Mouse (Mus musculus) embryo, embryonic 10 days (tissue): ENCODE measurements around the gene Lsm10.

ENCODE experiments used
- DNase-seq: peaks from one replicate; pipeline ENCODE4 v3.0.0-alpha.2; 2015; ENCODE audit warnings: low spot score

The Lsm10 gene

DNA sequence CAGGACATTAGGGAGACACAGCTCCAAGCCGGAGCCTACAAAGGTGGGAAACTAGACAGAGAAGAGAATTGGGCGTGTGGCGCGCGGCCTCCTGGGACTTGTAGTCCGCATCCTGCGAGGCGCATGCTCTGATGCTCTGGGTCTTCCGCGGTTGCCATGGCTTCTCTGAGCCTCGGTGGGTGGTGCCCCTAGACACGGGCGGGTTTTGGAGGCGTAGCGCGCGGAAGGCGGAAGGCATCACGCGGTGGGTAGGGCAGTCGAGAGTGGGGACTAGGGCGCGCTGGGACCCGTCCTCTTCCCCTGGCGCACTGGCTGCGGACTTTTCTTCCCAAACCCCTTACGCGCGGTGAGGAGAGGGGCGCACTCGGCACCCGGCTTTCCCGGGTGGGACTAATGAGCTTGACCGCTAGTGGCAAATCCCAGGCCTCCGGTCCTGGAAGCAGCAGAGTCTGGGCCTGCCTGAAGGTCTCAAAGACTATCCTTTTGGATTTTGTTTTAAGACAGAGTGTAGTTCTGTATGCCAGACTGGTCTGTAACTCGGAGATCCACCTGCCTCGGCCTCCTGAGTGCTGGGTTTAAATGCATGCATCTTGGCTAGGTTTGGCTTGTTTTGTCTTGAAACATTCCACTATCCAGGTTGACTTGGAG is at the start of gene Lsm10:
TSS of gene Lsm10 (plus strand) at position 160 of the 648 bp plus-strand sequence.
- DNase-seq, result peak; percentile 99

DNA sequence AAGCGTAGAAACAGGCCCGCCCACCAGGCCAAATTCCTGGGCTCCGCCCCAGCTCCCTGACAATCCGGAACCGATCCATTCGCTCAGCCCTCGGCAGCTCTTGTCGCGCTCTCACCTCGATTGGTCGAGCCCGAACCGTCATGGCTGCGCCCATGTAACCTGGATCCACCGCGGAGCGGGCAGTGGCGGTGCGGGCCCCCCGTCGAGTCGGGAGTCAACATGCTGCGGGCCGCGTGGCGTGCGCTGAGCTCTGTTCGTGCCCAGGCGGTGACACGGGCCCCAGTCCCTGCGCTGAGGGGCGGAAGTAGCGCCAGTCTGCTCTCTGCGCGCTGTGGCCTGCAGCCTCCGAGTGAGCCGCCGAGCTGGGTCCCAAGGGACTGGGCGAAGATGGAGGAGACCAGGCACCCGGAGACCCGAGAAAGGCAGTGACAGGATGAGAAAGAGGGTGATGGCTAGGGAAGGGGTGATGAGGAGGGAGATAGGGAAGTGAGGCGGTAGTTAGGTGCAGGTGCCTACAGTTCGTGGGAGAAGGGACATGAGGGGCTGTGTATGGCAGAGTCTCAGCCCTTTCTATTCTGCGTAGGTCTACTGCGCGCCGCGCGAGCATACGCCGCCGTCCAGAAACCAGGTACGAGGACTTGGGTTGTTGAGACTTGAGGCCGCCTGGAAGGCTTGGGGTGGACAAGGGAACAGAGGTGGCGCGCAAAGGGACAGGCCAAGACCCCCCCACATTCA is 49.4 kb upstream of the Lsm10 start, which contains the start of gene Mrps15:
TSS of gene Mrps15 (plus strand) at position 75 of the 735 bp plus-strand sequence.
- peak; percentile 96 for DNase-seq

DNA sequence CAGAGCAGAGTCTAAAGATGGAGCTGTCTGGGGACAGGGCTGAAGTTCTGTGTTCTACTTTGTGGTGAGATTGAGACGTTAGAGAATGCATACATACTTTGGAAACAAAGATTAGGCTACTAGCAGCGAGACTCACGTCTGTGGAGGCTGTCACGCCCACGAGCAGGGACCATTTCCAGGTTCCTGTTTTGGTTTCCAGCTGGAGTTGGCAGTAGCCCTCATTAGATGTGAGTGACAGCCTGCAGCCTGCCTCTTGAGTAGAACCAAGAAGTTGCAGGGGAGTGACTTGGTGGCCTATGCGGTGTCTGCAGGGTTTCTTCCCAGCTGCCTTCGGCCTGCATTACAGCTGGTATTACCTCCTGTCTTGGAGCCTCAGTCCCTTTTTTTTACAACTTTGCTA is 44.8 kb upstream of the Lsm10 start:
- DNase-seq, result no peak

DNA sequence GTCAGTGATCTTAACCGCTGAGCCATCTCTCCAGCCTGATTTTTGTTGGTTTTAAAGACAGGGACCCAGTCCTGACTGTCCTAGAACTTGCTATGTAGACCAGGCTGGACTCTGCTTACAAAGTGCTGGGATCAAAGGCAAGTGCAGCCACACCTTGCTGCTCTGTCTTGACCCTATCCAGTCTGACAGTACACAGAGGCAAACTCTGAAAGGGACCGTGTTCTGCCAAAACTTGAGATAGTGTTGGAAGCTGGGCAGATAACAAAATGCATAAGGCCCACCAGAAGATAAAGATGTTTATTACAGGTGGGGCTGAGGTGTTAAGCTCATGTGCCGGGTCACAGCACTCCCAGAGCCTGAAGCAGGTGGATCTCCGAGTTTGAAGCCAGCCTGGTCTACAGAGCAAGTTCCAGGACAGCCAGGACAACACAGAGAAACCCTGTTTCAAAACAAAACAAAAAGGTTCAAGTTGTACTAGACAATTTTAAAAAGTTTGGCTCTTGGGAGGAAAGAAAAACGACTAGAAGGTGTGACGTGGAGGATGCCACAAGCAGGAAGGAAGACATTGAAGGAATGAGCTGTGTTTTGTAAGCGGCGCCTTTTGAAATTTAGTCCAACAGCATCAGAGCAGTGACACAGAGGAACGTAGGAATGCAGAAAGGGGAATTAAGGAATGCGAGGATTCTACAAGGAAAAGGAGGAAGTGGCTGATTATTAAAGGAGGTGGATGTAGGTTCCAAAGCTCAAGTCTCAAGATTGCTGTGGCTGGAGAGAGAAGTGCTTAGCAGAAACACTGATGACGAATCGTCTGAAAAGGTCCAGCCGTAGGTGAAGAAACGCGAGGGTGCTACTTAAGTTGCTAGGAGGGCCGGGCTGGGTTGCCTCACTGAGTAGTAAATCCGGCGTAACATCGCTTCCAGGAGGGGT is 39.0 kb upstream of the Lsm10 start:
- DNase-seq, result peak; percentile 27

DNA sequence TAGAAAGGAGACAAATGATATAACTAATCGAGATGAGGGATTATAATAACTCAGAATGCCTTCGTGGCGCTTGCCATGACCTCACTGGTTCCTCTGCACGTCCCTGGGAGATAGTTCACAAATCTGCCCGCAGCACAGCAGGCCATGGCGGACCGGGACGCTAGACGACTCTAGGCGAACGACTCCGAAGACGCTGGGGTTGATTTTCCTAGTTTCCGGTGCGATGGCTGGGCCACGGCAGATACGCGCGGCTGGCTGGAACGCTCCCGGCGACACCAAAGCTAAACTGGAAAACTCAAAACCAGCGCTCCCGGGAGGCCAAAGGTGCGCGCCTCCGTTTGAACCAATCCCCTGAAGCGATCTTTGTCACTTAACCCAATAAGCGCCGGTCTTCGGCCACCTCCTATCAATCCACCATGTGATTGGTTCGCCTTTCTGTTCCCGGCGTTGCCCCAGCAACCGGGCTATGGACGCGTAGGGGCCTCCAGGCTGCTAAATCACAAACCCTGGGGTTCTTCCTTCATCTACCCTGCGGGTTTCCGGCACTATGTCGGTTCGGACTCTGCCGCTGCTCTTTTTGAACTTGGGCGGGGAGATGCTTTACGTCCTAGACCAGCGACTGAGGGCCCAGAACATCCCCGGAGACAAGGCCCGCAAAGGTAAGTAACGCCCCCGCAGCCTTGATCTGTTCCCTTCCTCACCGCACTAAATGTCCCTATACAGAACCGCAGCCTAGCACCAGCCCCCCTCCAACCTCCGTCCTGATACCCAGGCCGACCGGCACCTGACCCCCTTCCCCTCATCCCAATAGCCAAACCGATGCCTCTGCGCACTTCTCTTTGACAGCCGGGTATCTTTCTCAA is 38.1 kb upstream of the Lsm10 start, which contains the start of gene Oscp1:
TSS of gene Oscp1 (plus strand) at position 432 of the 863 bp plus-strand sequence.
- peak; percentile 97 for DNase-seq

DNA sequence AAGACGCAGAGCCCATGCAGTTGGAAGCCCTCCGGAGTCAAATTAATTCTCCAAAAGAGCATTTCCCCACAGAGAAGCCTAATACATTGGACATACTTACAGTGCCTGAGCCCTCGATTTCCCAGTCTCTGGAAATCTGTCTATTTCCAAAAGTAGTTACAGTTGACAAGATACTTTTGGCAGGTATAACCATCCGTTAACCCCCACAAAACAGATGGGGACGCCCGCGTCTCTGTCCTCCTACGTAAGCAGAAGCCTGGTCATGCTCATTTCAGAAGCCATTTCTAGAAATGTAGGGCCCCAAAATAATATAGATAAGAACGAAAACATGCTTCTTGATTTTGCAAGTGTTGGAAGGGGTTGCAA is 37.4 kb upstream of the Lsm10 start:
- DNase-seq, result no peak

DNA sequence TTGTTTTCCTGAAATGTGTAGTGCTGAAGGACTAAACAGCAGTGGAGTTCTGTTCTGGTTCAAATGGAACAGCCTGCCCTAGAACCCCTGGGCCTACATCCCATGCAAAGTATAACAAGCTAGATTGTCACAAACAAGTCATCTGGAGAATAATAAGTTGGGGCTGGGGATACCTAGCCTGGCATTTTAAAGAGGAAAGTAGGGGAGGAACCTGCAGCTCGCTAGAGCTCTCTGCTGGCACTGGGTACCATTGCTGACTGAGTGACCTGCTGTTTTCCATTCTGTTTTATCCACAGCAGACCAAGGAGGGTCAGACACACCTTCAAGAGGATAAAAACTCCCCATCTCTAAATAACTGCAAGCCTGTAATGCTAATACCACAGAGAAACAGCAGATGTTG is 33.6 kb upstream of the Lsm10 start:
- no peak for DNase-seq

DNA sequence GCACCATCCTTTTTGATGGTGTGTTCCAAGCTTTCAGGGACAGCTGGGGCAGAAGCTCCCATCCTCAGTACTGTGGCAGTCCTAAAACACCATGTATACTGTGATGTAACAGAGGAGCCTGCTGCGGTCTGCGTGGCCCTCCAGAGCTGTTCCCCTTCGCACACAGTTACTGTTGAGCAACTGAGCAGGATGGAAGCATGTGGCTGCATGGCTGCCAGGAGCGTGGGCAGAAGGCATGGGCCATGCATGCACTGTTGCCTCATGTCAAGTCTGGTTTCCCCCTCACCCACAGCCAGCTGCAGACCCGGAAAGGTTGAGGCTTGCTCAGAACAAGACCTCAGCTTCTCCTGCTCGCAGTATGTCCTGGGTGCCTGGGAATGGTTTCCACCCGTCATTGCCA is 31.2 kb upstream of the Lsm10 start:
- DNase-seq, result no peak

DNA sequence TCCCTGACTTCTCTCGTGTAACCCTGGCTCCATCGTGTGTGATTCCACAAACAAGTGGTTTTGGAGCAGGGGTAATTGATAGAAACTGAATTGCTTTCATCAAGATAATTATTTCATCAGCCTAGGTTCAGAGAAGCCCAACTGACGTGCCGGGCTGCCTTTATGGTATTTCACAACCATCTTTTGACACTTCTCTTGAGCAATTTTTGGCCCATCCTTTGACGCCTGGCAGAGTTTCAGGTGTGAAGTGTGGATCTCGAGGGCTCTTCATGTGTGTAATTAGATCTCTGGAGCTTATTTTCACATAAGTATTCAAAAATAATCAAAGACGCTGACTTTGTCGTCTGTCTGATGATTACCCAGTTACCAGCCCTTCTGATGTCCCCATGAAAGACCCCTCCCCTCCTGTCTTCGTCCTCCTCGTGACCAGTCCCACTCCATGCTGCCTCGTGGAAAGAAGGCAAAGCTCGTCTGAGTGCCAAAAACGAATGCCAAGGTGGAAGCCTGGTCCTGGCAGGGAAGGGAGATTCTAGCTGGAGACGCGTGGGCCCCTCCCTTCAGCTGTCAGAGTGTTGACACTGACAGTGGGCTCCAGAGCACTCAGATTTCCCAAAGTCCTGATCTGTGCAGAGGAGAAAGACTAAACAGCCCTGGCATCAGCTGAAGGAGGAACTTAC is 28.9 kb upstream of the Lsm10 start:
- DNase-seq, result no peak

DNA sequence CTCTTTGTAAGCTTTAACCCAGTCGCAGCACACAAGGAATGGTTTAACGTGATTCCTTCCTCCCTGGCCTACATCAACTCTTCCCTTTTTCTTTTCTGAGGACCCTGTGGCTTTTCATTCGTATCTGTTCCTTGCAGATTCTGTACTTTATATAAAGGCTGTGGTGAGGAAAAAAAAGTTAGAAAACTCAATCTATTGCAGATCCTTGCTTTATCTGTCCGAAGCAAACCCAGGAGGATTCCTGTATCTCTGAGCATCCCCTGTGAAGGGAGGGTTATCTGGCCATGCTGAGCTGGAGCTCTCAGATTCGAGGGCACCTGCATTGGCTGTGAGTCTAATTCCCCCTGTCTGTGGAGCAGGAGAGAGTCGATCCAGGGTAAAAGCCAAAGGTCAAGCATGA is 27.6 kb upstream of the Lsm10 start:
- no peak for DNase-seq

DNA sequence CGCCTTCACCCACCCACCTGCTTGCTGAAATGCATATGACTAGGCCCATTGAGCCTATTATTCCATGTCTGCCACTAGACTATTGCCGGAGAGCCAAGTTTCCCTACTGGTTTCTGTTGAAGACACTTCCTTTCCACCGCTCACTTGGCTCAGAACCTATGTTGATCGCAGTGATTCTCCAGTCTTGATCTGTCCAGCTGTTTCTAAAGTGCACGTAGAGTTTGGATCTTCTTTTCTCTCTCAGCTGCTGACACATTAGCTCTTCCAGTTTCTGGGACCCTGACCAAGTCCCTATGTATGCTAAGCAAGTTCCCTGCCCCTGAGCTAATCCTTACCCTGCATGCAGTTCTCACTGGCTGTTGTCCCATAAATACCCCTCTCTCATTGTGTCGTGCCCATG is 18.6 kb upstream of the Lsm10 start:
- DNase-seq, result no peak

DNA sequence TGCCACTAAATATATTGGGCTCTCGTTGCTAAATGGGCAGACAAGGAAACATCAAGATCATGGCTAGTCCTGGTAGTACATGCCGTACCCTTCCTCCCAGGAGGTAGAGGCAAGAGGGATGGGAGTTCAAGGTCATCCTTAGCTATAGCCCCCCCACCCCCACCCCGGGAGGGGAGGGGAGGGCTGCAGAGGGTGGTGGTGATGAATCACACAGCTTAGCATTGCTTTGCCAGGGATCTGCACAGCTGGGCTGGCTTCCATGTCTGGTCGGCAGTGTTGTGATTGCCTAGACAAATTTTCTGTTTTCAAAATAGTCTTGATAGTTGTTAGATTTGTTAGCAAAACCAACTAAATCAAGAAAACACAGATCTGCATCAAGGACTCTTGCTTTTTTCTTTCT is 17.2 kb upstream of the Lsm10 start:
- no peak for DNase-seq

DNA sequence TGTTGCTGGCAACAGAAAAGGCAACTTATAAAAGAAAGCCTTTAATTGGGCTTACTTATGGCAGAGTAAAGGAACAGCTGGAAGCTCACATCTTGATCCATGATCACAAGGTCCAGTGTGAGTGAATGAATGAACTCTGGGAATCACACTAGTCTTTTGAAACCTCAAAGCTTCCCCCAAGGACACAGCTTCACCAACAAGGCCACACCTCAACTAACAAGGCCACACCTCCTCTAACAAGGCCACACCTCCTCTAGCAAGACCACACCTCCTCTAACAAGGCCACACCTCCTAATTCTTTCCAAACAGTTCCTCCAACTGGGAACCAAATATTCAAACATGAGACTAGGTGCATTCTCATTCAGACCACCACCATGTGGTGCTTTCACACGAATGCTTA is 14.8 kb upstream of the Lsm10 start:
- no peak for DNase-seq

DNA sequence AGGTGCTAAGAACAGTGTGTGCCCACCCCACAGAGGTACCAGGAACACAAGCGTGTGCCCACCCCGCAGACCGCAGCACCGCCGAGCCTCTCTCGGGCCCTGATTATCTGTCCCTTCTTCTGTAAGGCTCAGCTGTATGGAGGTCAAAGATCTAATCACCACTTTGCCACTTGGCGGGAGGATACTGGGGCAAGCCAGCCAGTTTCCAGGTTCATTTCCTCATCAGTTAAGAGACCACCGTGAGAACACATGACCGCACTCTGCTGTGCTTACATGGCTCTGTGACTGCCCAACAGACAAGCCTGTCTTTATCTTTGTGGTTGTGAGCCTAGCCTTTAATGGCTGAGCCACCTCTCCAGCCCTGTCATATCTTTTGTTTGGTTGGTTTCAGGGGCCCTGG is 13.4 kb upstream of the Lsm10 start:
- DNase-seq, result no peak

DNA sequence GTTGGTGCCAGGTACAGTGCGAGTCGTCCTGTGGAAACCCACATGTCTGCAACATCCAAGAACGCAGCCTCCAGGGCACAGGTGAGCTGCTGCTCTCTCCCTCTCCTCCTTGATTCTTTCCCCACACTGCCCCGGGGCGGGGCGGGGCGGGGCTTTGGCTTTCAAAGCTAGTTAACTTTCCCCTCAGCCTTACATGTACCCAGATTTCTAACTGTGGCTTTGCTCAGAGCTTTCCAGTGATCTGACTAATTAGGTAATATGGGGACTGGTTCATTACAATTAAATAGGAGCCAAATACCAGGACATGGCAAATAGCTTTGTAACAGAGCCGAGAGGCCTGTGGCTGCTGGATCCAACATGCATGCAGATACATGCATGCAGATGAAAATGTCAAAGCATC is 12.0 kb upstream of the Lsm10 start:
- DNase-seq, result no peak

DNA sequence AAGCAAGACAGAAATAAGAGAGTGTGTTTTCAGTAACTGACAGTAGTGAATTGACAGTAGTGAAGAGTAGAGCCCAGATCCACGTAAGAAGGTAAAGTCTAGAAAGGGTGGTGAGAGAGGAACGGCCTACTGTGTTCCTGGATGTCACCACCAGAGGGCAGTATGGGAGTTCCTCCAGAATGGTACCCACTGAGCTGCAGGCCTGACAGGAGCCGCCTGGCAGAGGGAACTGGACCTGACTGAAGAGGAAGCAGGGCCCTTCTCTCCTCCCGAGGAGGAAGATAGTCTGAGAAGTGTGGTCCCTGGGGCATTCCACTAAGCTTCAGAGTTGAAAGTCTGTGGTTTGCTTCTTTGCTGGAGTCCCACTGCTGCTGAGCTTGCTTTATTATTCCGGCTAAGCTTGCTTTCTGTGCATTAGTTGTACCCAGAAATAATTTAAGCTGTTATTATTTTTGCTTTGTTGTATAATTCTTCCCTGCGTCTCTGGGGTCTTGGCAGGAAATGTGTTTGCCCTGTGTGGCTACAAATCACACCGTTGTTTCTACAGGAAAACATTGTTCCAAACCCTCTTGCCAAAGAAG is 10.3 kb upstream of the Lsm10 start:
- peak; percentile 89 for DNase-seq

DNA sequence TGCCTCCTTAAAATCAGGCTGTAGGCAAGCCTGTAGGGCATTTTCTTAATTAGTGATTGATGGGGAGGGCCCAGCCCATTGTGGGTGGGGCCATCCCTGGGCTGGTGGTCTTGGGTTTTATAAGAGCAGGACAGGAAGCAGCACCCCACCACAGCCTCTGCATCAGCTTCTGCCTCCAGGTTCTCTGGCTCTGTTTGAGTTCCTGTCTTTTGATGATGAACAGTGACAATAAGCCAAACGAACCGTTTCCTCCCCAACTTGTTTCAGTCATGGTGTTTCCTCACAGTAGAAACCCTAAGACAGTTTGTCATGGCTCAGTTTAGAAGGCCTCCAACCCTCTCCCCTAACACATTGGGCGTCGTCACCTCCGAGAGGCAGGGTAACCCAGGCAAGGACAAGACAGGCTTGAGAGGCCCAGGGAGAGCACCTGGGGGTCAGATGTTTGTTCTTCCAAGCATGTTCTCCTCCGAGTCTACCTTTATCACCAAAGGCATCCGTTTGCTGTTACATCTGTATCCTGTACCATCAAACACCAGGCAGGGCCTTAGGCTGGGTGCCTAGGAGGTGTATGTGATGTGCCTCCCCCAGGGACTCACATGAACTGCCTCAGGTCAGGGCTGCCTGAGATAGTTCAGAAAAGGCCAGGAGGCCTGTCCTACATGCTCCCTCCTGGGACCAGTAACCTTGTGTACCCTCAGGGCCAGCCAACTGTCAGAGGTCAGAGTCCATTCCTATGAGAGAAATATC is 6.1 kb upstream of the Lsm10 start:
- no peak for DNase-seq

DNA sequence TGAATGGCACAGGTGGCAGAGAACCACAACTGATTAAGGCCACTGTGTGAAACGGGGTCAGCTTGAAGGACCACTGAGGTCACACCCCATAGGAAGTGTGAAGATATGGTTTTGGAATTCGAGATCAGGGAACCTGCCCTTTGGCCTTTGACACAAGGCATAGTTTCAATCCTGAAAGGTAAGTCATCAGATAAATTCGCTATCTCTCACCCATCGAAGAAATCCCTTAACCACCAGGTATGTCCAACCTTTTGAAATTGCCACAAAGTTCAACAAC is 5.6 kb upstream of the Lsm10 start:
- no peak for DNase-seq

DNA sequence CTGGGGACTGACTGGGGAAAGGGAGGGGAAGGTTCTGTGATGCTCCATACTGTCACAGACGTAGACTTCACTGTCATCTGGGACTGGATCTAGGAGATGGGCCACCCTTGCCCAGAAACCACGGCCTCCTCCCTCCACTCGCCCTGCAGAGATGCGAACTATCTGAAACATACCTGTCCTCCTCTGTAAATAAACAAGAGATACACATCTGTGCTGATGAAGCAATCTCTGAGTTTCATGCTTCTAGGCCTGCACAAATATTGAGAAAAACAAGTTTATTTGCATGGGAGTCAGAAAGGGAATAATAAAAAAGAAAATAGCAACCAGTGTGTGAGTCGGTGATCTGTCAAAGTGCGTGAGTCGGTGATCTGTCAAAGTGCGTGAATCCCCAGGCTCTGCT is 4.5 kb upstream of the Lsm10 start:
- DNase-seq, result no peak
